Mouse (Mus musculus): ENCODE data around the gene Lif. TPM values are rescaled to one million over a fixed set of nuclear protein-coding genes. Genes with fewer than 3 reads are reported as not detected.

The Lif gene
- polyA plus RNA-seq, 1 experiment from 2014 or later, result not detected

- Histone ChIP-seq H3K9ac (replicated peaks) (no peak overlapping the region), H3K36me3 (replicated peaks; ENCODE audit: insufficient read depth, low read length) (no peaks in the 10 kb centered on the region), H3K27ac (ENCODE audit: low read depth) (no peak overlapping the region), H3K4me3 (ENCODE audit: low read depth, low read length) (no peak overlapping the region), H3K4me1 (ENCODE audit: insufficient read depth) (no peaks in the 10 kb centered on the region), H3K9me3 (ENCODE audit: low read length) (no peaks in the 10 kb centered on the region), H3K27me3 (ENCODE audit: insufficient read depth, low read length) (no peaks in the 10 kb centered on the region), H3K4me2 (ENCODE audit: low read depth, low read length) (no peak overlapping the region)
- DNase-seq (no peak), ATAC-seq (no peak)
- 56% methylated on average over 5 of the region's 5 CpGs for WGBS (ENCODE audit: insufficient replicate concordance)
- TF ChIP-seq EP300 (IDR thresholded peaks at IDR 0.05; ENCODE audit: low read depth), result no peak
- no peak for TF ChIP-seq CTCF (IDR thresholded peaks at IDR 0.05; ENCODE audit: low read depth)
Observed at GRCm38 (mm10) chr11:4317287-4317686, 59.9 kb downstream of the Lif start.

- 38% methylated on average over 3 of the region's 3 CpGs for WGBS (ENCODE audit: insufficient replicate concordance)
- Histone ChIP-seq H3K27ac (ENCODE audit: low read depth) (no peak overlapping the region), H3K27me3 (ENCODE audit: insufficient read depth, low read length) (no peaks in the 10 kb centered on the region), H3K9ac (replicated peaks) (no peak overlapping the region), H3K9me3 (ENCODE audit: low read length) (no peaks in the 10 kb centered on the region), H3K4me2 (ENCODE audit: low read depth, low read length) (no peak overlapping the region), H3K36me3 (replicated peaks; ENCODE audit: insufficient read depth, low read length) (no peaks in the 10 kb centered on the region), H3K4me1 (ENCODE audit: insufficient read depth) (no peaks in the 10 kb centered on the region), H3K4me3 (ENCODE audit: low read depth, low read length) (no peak overlapping the region)
- DNase-seq (no peak), ATAC-seq (no peak)
- no peak for TF ChIP-seq CTCF (IDR thresholded peaks at IDR 0.05; ENCODE audit: low read depth)
- TF ChIP-seq EP300 (IDR thresholded peaks at IDR 0.05; ENCODE audit: low read depth), result no peak
Observed at GRCm38 (mm10) chr11:4318011-4318410, 60.7 kb downstream of the Lif start.

GRCm38 (mm10) chr11:4319212-4319955 lies 62.0 kb downstream of the Lif start:
- H3K4me1 ChIP-seq (ENCODE audit: insufficient read depth), result no peaks in the 10 kb centered on the region
- H3K9me3 ChIP-seq (ENCODE audit: low read length), result no peaks in the 10 kb centered on the region
- H3K4me3 ChIP-seq (ENCODE audit: low read depth, low read length), result no peak overlapping the region
- no peaks in the 10 kb centered on the region for H3K36me3 ChIP-seq (replicated peaks; ENCODE audit: insufficient read depth, low read length)
- ATAC-seq (no peak), DNase-seq (no peak)
- WGBS (ENCODE audit: insufficient replicate concordance), result 78% methylated on average over 14 of the region's 14 CpGs
- H3K4me2 ChIP-seq (ENCODE audit: low read depth, low read length), result no peak overlapping the region
- TF ChIP-seq CTCF (IDR thresholded peaks at IDR 0.05; ENCODE audit: low read depth), result no peak
- no peak for TF ChIP-seq EP300 (IDR thresholded peaks at IDR 0.05; ENCODE audit: low read depth)
- H3K27ac ChIP-seq (ENCODE audit: low read depth), result no peak overlapping the region
- no peak overlapping the region for H3K9ac ChIP-seq (replicated peaks)
- H3K27me3 ChIP-seq (ENCODE audit: insufficient read depth, low read length), result no peaks in the 10 kb centered on the region

- Histone ChIP-seq H3K27ac (ENCODE audit: low read depth) (no peak overlapping the region), H3K9ac (replicated peaks) (no peak overlapping the region), H3K4me3 (ENCODE audit: low read depth, low read length) (no peak overlapping the region), H3K4me1 (ENCODE audit: insufficient read depth) (no peaks in the 10 kb centered on the region), H3K36me3 (replicated peaks; ENCODE audit: insufficient read depth, low read length) (no peaks in the 10 kb centered on the region), H3K27me3 (ENCODE audit: insufficient read depth, low read length) (no peaks in the 10 kb centered on the region), H3K9me3 (ENCODE audit: low read length) (no peaks in the 10 kb centered on the region), H3K4me2 (ENCODE audit: low read depth, low read length) (no peak overlapping the region)
- ATAC-seq, result no peak
- WGBS (ENCODE audit: insufficient replicate concordance), result 68% methylated on average over 4 of the region's 4 CpGs
- no peak for DNase-seq
- TF ChIP-seq CTCF (IDR thresholded peaks at IDR 0.05; ENCODE audit: low read depth), result no peak
- TF ChIP-seq EP300 (IDR thresholded peaks at IDR 0.05; ENCODE audit: low read depth), result no peak
Observed at GRCm38 (mm10) chr11:4320876-4321275, 63.5 kb downstream of the Lif start.

Other genes starting within 250 kb of the Lif start
- 10.9 and 12.1 TPM in 2 replicates for gene Sec14l4, start 226.1 kb upstream of the Lif start, polyA plus RNA-seq (2015; fragmentation: Nextera tagmentation; extraction: Ambion mirVana)
- 0.11 TPM in 1 of 2 replicates, not detected in the other for gene Sec14l3, start 192.7 kb upstream of the Lif start, polyA plus RNA-seq (2015; fragmentation: Nextera tagmentation; extraction: Ambion mirVana)
- 17.7 and 21.1 TPM in 2 replicates for gene Mtfp1, start 162.1 kb upstream of the Lif start, polyA plus RNA-seq (2015; fragmentation: Nextera tagmentation; extraction: Ambion mirVana)
- gene Sec14l2, start 134.1 kb upstream of the Lif start, polyA plus RNA-seq (2015; fragmentation: Nextera tagmentation; extraction: Ambion mirVana), result 48.0 and 54.2 TPM in 2 replicates
- gene Rnf215, start 122.4 kb upstream of the Lif start, polyA plus RNA-seq (2015; fragmentation: Nextera tagmentation; extraction: Ambion mirVana), result 6.4 and 6.8 TPM in 2 replicates
- 0.36 and 0.52 TPM in 2 replicates for gene Ccdc157, start 97.3 kb upstream of the Lif start, polyA plus RNA-seq (2015; fragmentation: Nextera tagmentation; extraction: Ambion mirVana)
- gene Sf3a1, start 97.2 kb upstream of the Lif start, polyA plus RNA-seq (2015; fragmentation: Nextera tagmentation; extraction: Ambion mirVana), result 8.5 and 8.8 TPM in 2 replicates
- gene Tbc1d10a, start 70.8 kb upstream of the Lif start, polyA plus RNA-seq (2015; fragmentation: Nextera tagmentation; extraction: Ambion mirVana), result 5.6 and 7.0 TPM in 2 replicates
- gene Castor1, start 39.3 kb upstream of the Lif start, polyA plus RNA-seq (2015; fragmentation: Nextera tagmentation; extraction: Ambion mirVana), result 1.8 and 2.0 TPM in 2 replicates
- 0.58 and 1.3 TPM in 2 replicates for gene Osm, start 21.1 kb upstream of the Lif start, polyA plus RNA-seq (2015; fragmentation: Nextera tagmentation; extraction: Ambion mirVana)
- 0.24 and 0.29 TPM in 2 replicates for gene Hormad2, start 183.5 kb downstream of the Lif start, polyA plus RNA-seq (2015; fragmentation: Nextera tagmentation; extraction: Ambion mirVana)